Mouse (Mus musculus) MEL (cell line): ENCODE results near the gene Odf2l.

Experiments
- MAFK ChIP-seq: IDR thresholded peaks from 2 replicates; pipeline ENCODE4 v1.6.1; 2011; ENCODE audit warnings: low read depth, mild to moderate bottlenecking, low read length, improper control_type of control experiment, borderline replicate concordance
- USF2 ChIP-seq, 2 experiments: IDR thresholded peaks; 2 replicates each; pipeline ENCODE4 v1.6.1; 2011 to 2012; ENCODE audit warnings: improper control_type of control experiment in 2 of 2, low read length in 2 of 2, borderline replicate concordance in 1 of 2, inconsistent platforms in 1 of 2, low read depth in 1 of 2, mild to moderate bottlenecking in 1 of 2; ENCODE audit not compliant: insufficient read depth in 1 of 2
- ZKSCAN1 ChIP-seq: IDR thresholded peaks from 2 replicates; pipeline ENCODE4 v1.6.1; 2012; ENCODE audit warnings: low read depth, mild to moderate bottlenecking, inconsistent platforms, low read length, improper control_type of control experiment, moderate library complexity

- TF ChIP-seq USF2 (IDR thresholded peaks at IDR 0.05; ENCODE audit: borderline replicate concordance in 1 of 2, insufficient read depth in 1 of 2, low read depth in 1 of 2, low read length in 2 of 2) (no peak), MAFK (no peak), ZKSCAN1 (no peak)
Measured at GRCm38 (mm10) chr3:145126618-145127017, 8.2 kb downstream of the Odf2l start.
